Mouse (Mus musculus): ENCODE measurements at regions not wholly inside any gene's neighbourhood (a gene's known extent, or its start where the extent isn't known, plus 50 kb on each side); places are given as distances from the start of the nearest gene placed in this dataset.

- TF ChIP-seq POLR2A (IDR thresholded peaks at IDR 0.05; ENCODE audit: control insufficient read depth, extremely low read depth, insufficient read depth, low read length, poor library complexity) (no peak), CTCF (IDR thresholded peaks at IDR 0.05; ENCODE audit: borderline replicate concordance, control insufficient read depth, extremely low read depth, insufficient read depth, low read length, poor library complexity) (no peak)
These were observed 86.0 kb downstream of the Ccng2 start for GRCm38 (mm10) chr5:93353101-93353500.

Measured in thymus, adult 2 months (tissue).